Mouse (Mus musculus) neural tube, embryonic 14.5 days (tissue): ENCODE measurements around the gene Znrf1. TPM values are rescaled to one million over a fixed set of nuclear protein-coding genes. Genes with fewer than 3 reads are reported as not detected.

Source experiments
- ATAC-seq: fragments of 200-750 bp; cut with Nextera tagmentation; 2 replicates; pipeline ENCODE4 v1.8.0; 2017; ENCODE audit warnings: low read depth, mild to moderate bottlenecking, moderate TSS enrichment, moderate library complexity
- H3K27ac ChIP-seq: fragments of 300-500 bp; sonication (generic); 2 replicates; pipeline ENCODE4 v1.5.1; 2014; ENCODE audit warnings: low read depth, mild to moderate bottlenecking, control low read depth, low read length, moderate library complexity, mixed read lengths
- H3K27me3 ChIP-seq: fragments of 300-500 bp; sonication (generic); 2 replicates; pipeline ENCODE4 v1.6.1; 2014; ENCODE audit warnings: low read length; ENCODE audit not compliant: control insufficient read depth, insufficient read depth
- H3K36me3 ChIP-seq: fragments of 300-500 bp; sonication (generic); 2 replicates; pipeline ENCODE4 v1.6.1; 2014; ENCODE audit warnings: low read length, mixed read lengths; ENCODE audit not compliant: control insufficient read depth, insufficient read depth
- H3K4me1 ChIP-seq: fragments of 300-500 bp; sonication (generic); 2 replicates; pipeline ENCODE4 v1.6.1; 2014; ENCODE audit warnings: low read length; ENCODE audit not compliant: control insufficient read depth, insufficient read depth
- H3K4me2 ChIP-seq: fragments of 300-500 bp; sonication (generic); 2 replicates; pipeline ENCODE4 v1.6.1; 2014; ENCODE audit warnings: mild to moderate bottlenecking, low read depth, low read length, control low read depth
- H3K4me3 ChIP-seq: fragments of 300-500 bp; sonication (generic); 2 replicates; pipeline ENCODE4 v1.5.1; 2014; ENCODE audit warnings: low read depth, low read length, control low read depth, mixed read lengths
- H3K9ac ChIP-seq: fragments of 300-500 bp; sonication (generic); replicated peaks from 2 replicates; pipeline ENCODE4 v1.6.1; 2014; ENCODE audit warnings: low read depth, mild to moderate bottlenecking, control low read depth, low read length, mixed read lengths
- H3K9me3 ChIP-seq: fragments of 300-500 bp; sonication (generic); 2 replicates; pipeline ENCODE4 v1.6.1; 2016; ENCODE audit warnings: low read length; ENCODE audit not compliant: control insufficient read depth
- WGBS: fragments of 180-500 bp; shearing (Covaris S2); extraction: QIAGEN DNeasy Blood & Tissue Kit; methylation state at CpG from one replicate; pipeline ENCODE4 v1.1.7; 2014; 5-methylcytosine and 5-hydroxymethylcytosine counted together
- polyA plus RNA-seq: library from polyadenylated mRNA; unstranded; fragments of >200 nt; fragmentation: Nextera tagmentation; extraction: Ambion mirVana; gene quantifications from 2 replicates; pipeline ENCODE4 v1.2.1, GENCODE M21; 2014

Gene Znrf1
- polyA plus RNA-seq, 1 experiment from 2014 or later: 96.5 TPM

- Histone ChIP-seq H3K9ac (no peak overlapping the region), H3K9me3 (no peaks in the 10 kb centered on the region), H3K27ac (no peak overlapping the region), H3K4me3 (no peak overlapping the region), H3K27me3 (no peaks in the 10 kb centered on the region), H3K4me1 (no peaks in the 10 kb centered on the region), H3K36me3 (no peaks in the 10 kb centered on the region), H3K4me2 (no peak overlapping the region)
- ATAC-seq: no peak
- 94% methylated on average over 3 of the region's 3 CpGs for WGBS
Observed at GRCm38 (mm10) chr8:111580306-111580705, 44.4 kb downstream of the Znrf1 start.

GRCm38 (mm10) chr8:111582386-111582785 lies 46.5 kb downstream of the Znrf1 start:
- no peaks in the 10 kb centered on the region for H3K9me3 ChIP-seq
- ATAC-seq: no peak
- no peak overlapping the region for H3K27ac ChIP-seq
- WGBS: 69% methylated on average over 3 of the region's 3 CpGs
- no peak overlapping the region for H3K4me2 ChIP-seq
- H3K4me1 ChIP-seq: no peaks in the 10 kb centered on the region
- H3K27me3 ChIP-seq: no peaks in the 10 kb centered on the region
- H3K4me3 ChIP-seq: no peak overlapping the region
- H3K9ac ChIP-seq: no peak overlapping the region
- no peaks in the 10 kb centered on the region for H3K36me3 ChIP-seq

GRCm38 (mm10) chr8:111584946-111585345 lies 49.0 kb downstream of the Znrf1 start:
- no peak for ATAC-seq
- Histone ChIP-seq H3K4me3 (no peak overlapping the region), H3K9ac (no peak overlapping the region), H3K36me3 (no peaks in the 10 kb centered on the region), H3K4me2 (no peak overlapping the region), H3K9me3 (no peaks in the 10 kb centered on the region), H3K27me3 (no peaks in the 10 kb centered on the region), H3K4me1 (no peaks in the 10 kb centered on the region), H3K27ac (no peak overlapping the region)
- 93% methylated on average over 3 of the region's 3 CpGs for WGBS

GRCm38 (mm10) chr8:111587545-111588094 lies 51.7 kb downstream of the Znrf1 start:
- no peaks in the 10 kb centered on the region for H3K36me3 ChIP-seq
- no peaks in the 10 kb centered on the region for H3K4me1 ChIP-seq
- H3K27ac ChIP-seq: no peak overlapping the region
- no peak for ATAC-seq
- H3K4me2 ChIP-seq: no peak overlapping the region
- no peaks in the 10 kb centered on the region for H3K27me3 ChIP-seq
- H3K4me3 ChIP-seq: no peak overlapping the region
- H3K9me3 ChIP-seq: no peaks in the 10 kb centered on the region
- whole genome bisulfite sequencing: 93% methylated on average over 1 of the region's 1 CpGs
- no peak overlapping the region for H3K9ac ChIP-seq

GRCm38 (mm10) chr8:111588336-111588735 lies 52.4 kb downstream of the Znrf1 start:
- no peak for ATAC-seq
- peaks cover 1% of the 10 kb centered on the region; the same call in 1 of the 2 replicates for H3K4me1 ChIP-seq
- H3K27ac ChIP-seq: no peak overlapping the region
- WGBS: 90% methylated on average over 2 of the region's 2 CpGs
- no peak overlapping the region for H3K4me3 ChIP-seq
- H3K4me2 ChIP-seq: no peak overlapping the region
- H3K27me3 ChIP-seq: no peaks in the 10 kb centered on the region
- H3K36me3 ChIP-seq: no peaks in the 10 kb centered on the region
- no peaks in the 10 kb centered on the region for H3K9me3 ChIP-seq
- H3K9ac ChIP-seq: no peak overlapping the region

GRCm38 (mm10) chr8:111590214-111590613 lies 54.3 kb downstream of the Znrf1 start:
- WGBS: 91% methylated on average over 3 of the region's 3 CpGs
- Histone ChIP-seq H3K9ac (no peak overlapping the region), H3K4me3 (no peak overlapping the region), H3K27me3 (no peaks in the 10 kb centered on the region), H3K27ac (no peak overlapping the region), H3K4me1 (peaks cover 9% of the 10 kb centered on the region; the same call in 1 of the 2 replicates), H3K4me2 (no peak overlapping the region), H3K9me3 (no peaks in the 10 kb centered on the region), H3K36me3 (no peaks in the 10 kb centered on the region)
- ATAC-seq: no peak

- H3K4me3 ChIP-seq: no peak overlapping the region
- peaks cover 18% of the 10 kb centered on the region; the same call in 1 of the 2 replicates for H3K4me1 ChIP-seq
- no peaks in the 10 kb centered on the region for H3K9me3 ChIP-seq
- no peak overlapping the region for H3K4me2 ChIP-seq
- ATAC-seq: no peak
- no peak overlapping the region for H3K27ac ChIP-seq
- H3K36me3 ChIP-seq: no peaks in the 10 kb centered on the region
- H3K27me3 ChIP-seq: no peaks in the 10 kb centered on the region
- H3K9ac ChIP-seq: no peak overlapping the region
Observed at GRCm38 (mm10) chr8:111591176-111591575, 55.3 kb downstream of the Znrf1 start.

- H3K36me3 ChIP-seq: no peaks in the 10 kb centered on the region
- no peak for ATAC-seq
- H3K4me3 ChIP-seq: no peak overlapping the region
- no peak overlapping the region for H3K27ac ChIP-seq
- no peak overlapping the region for H3K9ac ChIP-seq
- peaks cover 26% of the 10 kb centered on the region; the same call in 1 of the 2 replicates for H3K4me1 ChIP-seq
- WGBS: 63% methylated on average over 7 of the region's 7 CpGs
- H3K9me3 ChIP-seq: no peaks in the 10 kb centered on the region
- no peak overlapping the region for H3K4me2 ChIP-seq
- no peaks in the 10 kb centered on the region for H3K27me3 ChIP-seq
Observed at GRCm38 (mm10) chr8:111592390-111592910, 56.6 kb downstream of the Znrf1 start.

- WGBS: 77% methylated on average over 3 of the region's 3 CpGs
Observed at GRCm38 (mm10) chr8:111594044-111594840, 58.3 kb downstream of the Znrf1 start.

More at GRCm38 (mm10) chr8:111594044-111594840, 58.3 kb downstream of the Znrf1 start:
- peaks cover 28% of the 10 kb centered on the region; the same call in 1 of the 2 replicates for H3K4me1 ChIP-seq
- no peaks in the 10 kb centered on the region for H3K36me3 ChIP-seq
- no peak overlapping the region for H3K27ac ChIP-seq
- H3K9ac ChIP-seq: no peak overlapping the region
- H3K4me3 ChIP-seq: no peak overlapping the region
- H3K9me3 ChIP-seq: no peaks in the 10 kb centered on the region
- no peak overlapping the region for H3K4me2 ChIP-seq
- H3K27me3 ChIP-seq: no peaks in the 10 kb centered on the region
- ATAC-seq: no peak
